Mouse (Mus musculus): ENCODE results near the gene Rps6.

Rps6 gene

DNA sequence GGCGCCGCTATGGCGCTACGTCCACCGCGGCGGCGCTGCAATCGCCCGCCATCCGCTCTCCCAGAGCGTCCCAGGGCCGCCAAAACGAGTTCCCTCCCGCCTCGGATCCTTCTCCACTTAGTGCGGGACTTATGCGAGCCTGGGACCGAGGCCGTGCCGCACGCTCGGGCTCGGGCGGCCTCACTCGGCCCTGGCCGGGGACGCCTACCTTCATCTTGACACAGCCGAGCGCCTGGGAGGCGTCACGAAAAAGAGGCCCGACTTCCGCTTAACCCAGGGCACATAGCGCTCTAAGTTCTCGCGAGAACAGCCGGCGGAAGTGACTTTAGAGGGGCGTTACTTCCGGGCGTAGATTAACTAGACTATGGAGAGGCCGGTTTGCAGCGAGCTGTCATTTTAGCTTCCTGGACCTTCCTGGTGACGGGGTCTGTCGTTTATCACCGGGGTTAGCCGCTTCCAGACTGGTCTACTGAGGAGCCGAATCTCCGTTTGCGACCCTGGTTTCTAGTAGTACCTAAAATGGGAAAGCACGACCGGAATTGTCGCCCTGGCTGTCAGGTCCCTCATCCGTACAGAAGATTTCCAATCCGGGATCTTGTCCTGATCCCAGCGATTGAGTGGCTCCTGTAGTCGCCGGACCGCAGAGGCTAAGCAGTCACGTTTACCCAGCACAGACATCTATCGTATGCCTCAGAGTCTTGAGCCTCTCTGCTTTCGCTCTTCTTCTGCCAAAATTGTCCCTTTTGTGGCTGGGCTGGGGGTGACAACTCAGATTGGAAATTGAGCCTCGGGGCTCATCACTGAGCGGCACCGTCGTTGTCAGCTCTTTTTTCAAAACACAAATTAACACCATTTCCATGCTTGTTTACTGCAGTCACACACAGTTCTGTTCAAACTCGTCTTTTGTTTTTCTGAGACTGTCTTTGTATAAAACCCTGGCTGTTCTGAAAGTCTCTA is at the start of gene Rps6:
Gene Rps6 (minus strand): TSS at position 300 of the 957 bp plus-strand sequence.
- DNase-seq (ENCODE audit: low read depth, low spot score) = peak; percentile 99

GRCm38 (mm10) chr4:86905869-86906268 is 48.7 kb upstream of the Rps6 start:
- DNase-seq (ENCODE audit: low read depth, low spot score) = no peak

DNA sequence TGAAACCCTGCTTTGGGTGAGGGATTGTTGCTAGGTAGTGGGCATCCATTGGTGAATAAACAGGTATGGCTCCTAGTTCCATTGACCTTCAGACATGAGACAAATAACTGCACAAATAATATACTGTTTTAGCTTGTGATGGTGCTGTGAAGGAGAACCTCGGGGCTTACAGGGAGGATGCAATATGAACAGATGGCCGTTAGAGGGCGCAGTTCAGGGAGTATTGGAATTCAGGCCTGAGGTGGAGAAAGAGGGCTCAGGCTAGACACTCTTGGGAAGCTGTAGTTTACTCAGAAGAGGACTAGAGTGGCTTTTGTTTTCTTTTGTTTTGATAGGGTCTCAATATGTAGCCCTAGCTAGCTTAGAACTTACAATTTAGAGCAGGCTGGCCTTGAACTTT is 47.8 kb upstream of the Rps6 start:
- DNase-seq (ENCODE audit: low read depth, low spot score) = peak; percentile 19

DNA sequence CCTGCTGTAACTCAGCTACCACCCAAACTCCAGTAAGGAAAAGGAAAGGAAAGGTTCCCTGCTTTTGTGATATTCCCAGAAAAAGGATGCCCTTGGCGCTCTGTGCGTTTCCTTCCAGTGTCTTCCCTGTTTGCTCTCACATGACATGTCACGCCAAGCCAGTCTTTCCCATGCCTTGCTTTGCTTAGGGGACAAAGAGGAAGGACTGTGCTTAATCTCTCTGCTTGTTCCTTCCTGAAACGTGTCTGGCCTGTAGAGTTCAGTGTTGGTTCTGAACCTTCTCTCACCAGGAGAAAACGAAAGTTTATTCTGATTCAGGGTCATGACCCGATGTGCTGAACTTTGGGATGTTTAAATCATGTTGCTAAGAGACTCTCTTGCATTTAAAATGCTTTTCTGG is 45.1 kb upstream of the Rps6 start:
- no peak for DNase-seq (ENCODE audit: low read depth, low spot score)

DNA sequence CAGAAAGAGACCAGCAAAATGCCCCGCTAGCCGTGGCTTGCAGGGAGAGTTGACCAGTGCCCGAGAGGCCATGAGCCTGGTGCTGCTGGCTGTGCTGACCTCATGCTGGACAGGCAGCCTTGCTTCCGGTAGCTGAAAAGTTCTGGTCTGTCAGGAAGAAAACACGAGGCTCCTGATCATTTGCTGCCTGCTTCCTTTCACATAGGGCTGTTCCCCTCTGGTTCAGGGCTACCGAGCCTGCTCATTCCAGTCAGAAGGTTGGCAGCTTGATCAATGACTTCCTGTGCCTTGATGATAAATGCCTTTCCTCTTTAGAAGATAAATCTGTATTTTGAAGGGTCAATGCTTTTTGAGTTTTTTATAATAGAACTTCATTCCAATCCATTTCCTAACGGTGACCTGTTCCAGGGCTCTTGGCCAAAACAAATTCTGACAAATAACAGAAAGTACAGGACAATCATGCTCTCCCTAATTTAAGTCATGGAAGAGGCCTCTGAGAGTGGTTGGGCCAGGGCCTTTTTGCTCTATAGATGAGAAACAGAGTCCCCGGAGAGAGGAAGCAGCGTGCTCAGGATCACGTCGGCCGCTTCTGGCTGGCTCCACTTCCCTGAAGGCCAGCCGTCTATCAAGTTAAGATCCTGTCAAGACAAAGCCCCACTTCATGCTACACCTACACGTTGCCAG is 41.7 kb upstream of the Rps6 start:
- no peak for DNase-seq (ENCODE audit: low read depth, low spot score)

DNA sequence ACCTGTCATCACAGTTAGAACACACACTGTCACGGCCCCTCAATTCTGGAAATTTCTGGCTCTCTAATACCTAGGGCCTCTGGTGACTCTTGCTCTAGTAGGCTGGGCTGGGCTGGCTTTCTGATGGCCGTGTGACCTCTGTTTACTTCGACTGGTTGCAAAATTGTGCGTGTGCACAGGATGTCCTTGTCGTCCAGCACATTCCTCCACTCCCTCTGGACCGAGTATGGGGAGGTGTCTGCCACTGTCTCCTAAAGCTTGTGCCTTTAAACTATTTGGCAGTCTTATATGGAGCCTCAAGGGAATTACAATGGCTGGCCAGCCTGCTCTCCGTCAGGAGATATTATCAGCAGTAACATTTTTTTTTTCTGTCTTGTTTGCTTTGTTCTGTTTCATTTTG is 40.2 kb upstream of the Rps6 start:
- DNase-seq (ENCODE audit: low read depth, low spot score) = no peak

DNA sequence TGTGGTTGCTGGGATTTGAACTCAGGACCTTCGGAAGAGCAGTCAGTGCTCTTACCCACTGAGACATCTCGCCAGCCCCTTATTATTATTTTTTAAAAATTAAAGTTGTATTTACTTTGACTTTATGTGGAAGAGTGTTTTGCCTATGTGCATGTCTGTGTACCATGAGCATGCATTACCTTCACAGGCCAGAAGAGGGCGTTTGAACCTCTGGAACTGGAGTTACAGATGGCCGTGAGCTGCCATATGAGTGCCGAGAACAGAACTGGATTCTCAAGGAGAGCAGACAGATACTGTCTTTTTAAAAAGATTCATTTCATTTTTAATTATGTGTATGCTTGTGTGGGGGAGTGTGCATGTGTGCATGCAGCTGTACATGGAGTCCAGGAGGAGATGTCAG is 30.7 kb upstream of the Rps6 start:
- DNase-seq (ENCODE audit: low read depth, low spot score) = no peak

- DNase-seq (ENCODE audit: low read depth, low spot score) = no peak
These were observed 29.1 kb upstream of the Rps6 start for GRCm38 (mm10) chr4:86886160-86886878.

- no peak for DNase-seq (ENCODE audit: low read depth, low spot score)
These were observed 28.6 kb upstream of the Rps6 start for GRCm38 (mm10) chr4:86885790-86886159.

GRCm38 (mm10) chr4:86884945-86885344 is 27.7 kb upstream of the Rps6 start:
- DNase-seq (ENCODE audit: low read depth, low spot score) = peak; percentile 20

GRCm38 (mm10) chr4:86882413-86882812 is 25.2 kb upstream of the Rps6 start:
- DNase-seq (ENCODE audit: low read depth, low spot score) = no peak

DNA sequence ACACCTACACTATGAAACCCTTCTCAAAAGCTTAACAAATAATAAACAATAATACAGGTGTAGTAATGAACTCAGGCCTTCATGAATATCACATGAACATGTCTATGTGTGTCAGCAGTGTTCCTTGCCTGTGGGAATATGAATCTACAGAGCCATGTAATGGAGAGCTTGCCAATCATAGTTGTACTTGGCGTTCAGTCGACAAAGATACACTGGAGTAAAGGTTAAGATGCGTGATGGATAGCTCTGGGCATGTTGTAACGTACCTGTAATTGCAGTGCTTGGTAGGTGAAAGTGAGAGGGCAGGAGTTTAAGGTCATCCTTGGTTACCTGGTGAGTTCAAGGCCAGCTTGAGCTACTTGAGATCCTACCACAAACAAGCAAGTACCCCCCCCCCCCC is 24.0 kb upstream of the Rps6 start:
- DNase-seq (ENCODE audit: low read depth, low spot score) = no peak

DNA sequence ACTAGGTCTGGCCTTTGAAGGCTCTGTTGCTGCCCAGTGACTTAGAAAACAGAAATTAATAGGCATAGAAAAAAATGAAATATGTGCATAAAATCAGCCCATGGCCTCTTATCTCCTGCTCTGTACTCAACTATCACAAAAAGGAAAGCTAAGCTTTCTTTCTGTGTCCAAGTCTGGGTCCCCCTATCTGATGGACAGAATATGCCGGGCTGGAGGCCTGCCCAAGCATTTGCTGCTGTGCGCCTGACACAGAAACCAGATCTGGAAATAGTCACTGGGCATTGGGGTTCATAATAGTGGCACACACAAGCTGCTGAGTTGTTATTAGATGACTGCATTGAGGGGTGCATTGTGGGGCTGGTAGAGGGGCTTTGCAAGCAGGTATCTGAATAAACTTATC is 22.3 kb upstream of the Rps6 start:
- DNase-seq (ENCODE audit: low read depth, low spot score) = no peak

DNA sequence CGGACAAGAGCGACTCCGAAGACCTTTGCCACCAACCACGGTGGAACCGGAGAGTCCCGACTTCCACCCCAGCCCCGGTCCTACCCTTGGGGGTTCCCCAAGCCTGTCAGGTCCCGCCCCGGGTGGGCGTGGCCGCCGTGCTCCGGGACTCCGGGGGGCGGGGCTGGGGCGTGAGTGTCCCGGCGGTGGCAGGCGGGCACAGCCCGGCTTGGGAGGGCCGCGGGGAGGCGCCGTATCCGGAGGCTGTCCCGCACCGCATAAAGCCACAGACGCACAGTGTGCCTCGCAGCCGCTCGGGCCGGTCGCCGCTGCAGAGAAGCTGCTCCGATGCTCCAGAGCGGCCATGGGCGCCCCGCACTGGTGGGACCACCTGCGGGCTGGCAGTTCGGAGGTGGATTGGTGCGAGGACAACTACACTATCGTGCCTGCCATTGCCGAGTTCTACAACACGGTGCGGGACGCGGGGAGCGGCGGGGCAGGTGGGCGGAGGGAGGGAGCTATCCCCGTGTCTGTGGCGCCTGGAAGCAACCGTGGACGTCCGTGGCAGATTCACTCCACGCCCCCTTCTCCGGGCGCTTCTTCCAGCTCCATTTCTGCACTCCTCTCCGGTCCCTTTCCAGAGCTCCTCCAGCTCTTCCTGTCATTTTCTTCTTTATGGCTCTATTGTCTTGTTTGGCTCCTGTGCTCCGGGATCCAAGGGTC is 17.1 kb upstream of the Rps6 start, which contains the start of gene Acer2:
Gene Acer2 (plus strand): TSS at position 251 of the 702 bp plus-strand sequence.
- DNase-seq (ENCODE audit: low read depth, low spot score) = peak; percentile 80

DNA sequence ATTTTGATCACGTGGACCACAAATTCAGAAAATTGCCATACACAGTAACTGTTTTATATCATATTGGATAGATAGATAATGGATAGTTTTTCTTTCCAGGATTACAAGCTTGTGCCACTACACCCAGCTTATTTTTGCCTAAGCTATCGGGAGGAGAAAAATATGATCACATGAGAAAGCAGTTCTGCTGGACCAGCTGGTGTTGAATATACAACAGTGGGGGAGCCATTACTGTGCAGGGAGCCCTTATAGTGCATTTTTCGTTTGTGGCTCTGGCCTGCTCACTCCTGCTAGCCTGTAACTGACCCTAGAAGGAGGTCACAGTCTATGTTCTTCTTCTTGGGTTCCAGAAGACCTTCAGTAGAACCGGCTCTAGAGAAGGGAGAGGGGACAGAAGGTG is 15.9 kb upstream of the Rps6 start:
- DNase-seq (ENCODE audit: low read depth, low spot score) = peak; percentile 35

DNA sequence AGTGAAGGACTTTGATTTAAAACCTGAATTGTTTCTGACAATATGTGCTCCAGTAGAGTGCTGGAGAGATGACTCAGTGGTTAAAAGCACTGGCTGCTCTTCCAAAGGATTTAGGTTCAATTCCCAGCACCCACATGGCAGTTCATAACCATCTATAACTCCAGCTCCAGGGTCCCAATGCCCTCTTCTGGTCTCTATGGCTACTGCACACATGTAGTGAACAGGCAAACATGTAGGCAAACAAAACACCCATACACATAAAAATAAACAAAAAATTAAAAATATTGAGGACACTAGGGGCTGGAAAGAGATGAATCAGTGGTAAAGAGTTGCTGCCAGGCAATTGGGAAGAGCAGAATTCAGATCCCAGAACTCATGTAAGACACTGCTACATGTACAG is 14.8 kb upstream of the Rps6 start:
- no peak for DNase-seq (ENCODE audit: low read depth, low spot score)

DNA sequence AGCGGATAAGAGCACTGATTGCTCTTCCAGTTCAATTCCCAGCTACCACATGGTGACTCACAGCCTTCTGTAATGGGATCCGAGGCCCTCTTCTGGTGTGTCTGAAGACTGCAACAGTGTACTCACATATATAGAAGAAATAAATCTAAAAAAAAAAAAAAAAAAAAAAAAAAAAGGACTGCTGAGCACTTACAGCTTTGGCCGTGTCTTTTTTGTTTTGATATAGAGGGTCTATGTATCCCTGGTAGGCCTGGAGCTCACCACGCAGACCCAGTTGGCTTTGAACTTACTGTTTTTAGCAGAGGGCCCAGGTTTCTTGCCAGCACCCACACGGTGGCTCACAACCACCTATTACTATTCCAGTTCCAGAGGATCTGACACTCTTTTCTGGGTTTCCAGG is 6.9 kb upstream of the Rps6 start:
- no peak for DNase-seq (ENCODE audit: low read depth, low spot score)

DNA sequence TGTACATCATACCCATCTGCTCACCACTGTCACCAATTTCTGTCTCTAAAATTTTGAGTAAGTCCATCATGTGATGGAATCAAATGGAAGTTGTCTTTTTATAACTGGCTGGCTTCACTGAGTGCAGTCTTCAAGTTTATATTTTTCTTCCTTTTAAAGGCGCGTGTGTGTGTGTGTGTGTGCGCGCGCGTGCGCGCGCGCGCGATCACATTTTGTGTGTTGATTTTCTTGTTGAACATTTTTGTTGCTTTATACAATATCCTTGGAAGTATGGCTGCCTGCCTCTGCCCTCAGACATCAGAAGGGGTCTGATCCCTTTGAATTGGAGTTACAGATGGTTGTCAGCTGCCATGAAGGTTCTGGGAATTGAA is 843 bp upstream of the Rps6 start:
- peak; percentile 28 for DNase-seq (ENCODE audit: low read depth, low spot score)

GRCm38 (mm10) chr4:86856304-86857112 is 704 bp downstream of the Rps6 start:
- no peak for DNase-seq (ENCODE audit: low read depth, low spot score)

DNA sequence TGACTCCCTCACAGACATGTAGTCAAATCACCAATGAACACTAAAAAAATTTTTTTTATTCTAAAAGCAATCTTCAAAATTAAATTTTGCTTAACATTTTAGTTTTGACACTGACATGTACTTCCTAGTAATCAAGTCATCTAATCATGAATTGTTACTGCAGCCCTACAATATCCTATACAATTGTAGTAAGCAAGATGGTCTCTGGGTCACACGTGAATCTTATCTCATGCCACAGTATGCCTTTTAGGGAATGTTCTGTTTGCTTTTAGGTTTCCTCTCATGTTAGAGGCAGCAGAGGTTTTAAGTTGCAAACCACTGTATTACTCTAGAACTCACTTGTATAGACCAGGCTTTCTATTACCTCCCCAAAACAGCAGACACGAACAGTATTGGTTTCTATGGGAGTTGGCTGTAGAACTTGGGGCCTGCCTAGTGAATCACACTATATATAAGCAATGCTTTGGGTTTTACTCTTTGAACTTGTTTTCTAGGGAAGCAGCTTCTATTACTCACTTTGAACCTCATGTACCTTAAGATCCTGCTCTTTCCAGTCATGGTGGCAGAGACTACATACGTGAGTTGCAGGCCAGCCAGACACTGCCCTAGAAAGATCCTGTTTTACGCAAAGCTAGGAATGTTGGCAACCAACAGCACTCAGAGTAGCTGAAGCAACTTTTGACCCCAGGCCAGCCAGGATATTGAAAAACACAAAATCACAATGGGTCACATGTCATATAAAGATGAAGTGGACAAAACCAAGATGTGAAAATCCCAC is 4.2 kb downstream of the Rps6 start:
- DNase-seq (ENCODE audit: low read depth, low spot score) = no peak
